Mouse (Mus musculus) liver, postnatal 0 days (tissue): ENCODE measurements at regions not wholly inside any gene's neighbourhood (a gene's known extent, or its start where the extent isn't known, plus 50 kb on each side); places are given as distances from the start of the nearest gene placed in this dataset.

Experiments used
- ATAC-seq: fragments of 200-750 bp; cut with Nextera tagmentation; 2 replicates; pipeline ENCODE4 v1.8.0; 2017; ENCODE audit warnings: mild to moderate bottlenecking, moderate library complexity
- DNase-seq: peaks from one replicate; pipeline ENCODE4 v3.0.0-alpha.2; 2016
- H3K27ac ChIP-seq: fragments of 300-500 bp; sonication (generic); 2 replicates; pipeline ENCODE4 v1.5.1; 2014; ENCODE audit warnings: antibody characterized with exemption, moderate library complexity, mild to moderate bottlenecking, low read depth
- H3K27me3 ChIP-seq: fragments of 300-500 bp; sonication (generic); 2 replicates; pipeline ENCODE4 v1.6.1; 2014; ENCODE audit warnings: low read length, control low read depth, mixed read lengths; ENCODE audit not compliant: insufficient read depth
- H3K36me3 ChIP-seq: fragments of 300-500 bp; sonication (generic); replicated peaks from 2 replicates; pipeline ENCODE4 v1.6.1; 2014; ENCODE audit warnings: mild to moderate bottlenecking, control low read depth, low read length, moderate library complexity, mixed read lengths; ENCODE audit not compliant: insufficient read depth
- H3K4me1 ChIP-seq: fragments of 300-500 bp; sonication (generic); 2 replicates; pipeline ENCODE4 v1.6.1; 2014; ENCODE audit warnings: antibody characterized with exemption, mild to moderate bottlenecking, control low read depth; ENCODE audit not compliant: insufficient read depth
- H3K4me2 ChIP-seq: fragments of 300-500 bp; sonication (generic); 2 replicates; pipeline ENCODE4 v1.6.1; 2014; ENCODE audit warnings: low read depth, mild to moderate bottlenecking, low read length, moderate library complexity, mixed read lengths
- H3K4me3 ChIP-seq: fragments of 300-500 bp; sonication (generic); 2 replicates; pipeline ENCODE4 v1.5.1; 2014; ENCODE audit warnings: low read depth, low read length
- H3K9ac ChIP-seq: fragments of 300-500 bp; sonication (generic); replicated peaks from 2 replicates; pipeline ENCODE4 v1.6.1; 2014; ENCODE audit warnings: mild to moderate bottlenecking, moderate library complexity
- H3K9me3 ChIP-seq: fragments of 300-500 bp; sonication (generic); 2 replicates; pipeline ENCODE4 v1.6.1; 2016; ENCODE audit warnings: mild to moderate bottlenecking, control low read depth, low read length, mixed read lengths
- CTCF ChIP-seq: sonication (generic); IDR thresholded peaks from 2 replicates; pipeline ENCODE4 v1.5.1; 2016; ENCODE audit warnings: antibody characterized with exemption, low read depth
- EP300 ChIP-seq: IDR thresholded peaks from 2 replicates; pipeline ENCODE4 v1.6.1; 2016; ENCODE audit warnings: antibody characterized with exemption, low read depth, mild to moderate bottlenecking
- WGBS: fragments of 180-500 bp; shearing (Covaris S2); extraction: QIAGEN DNeasy Blood & Tissue Kit; methylation state at CpG from one replicate; pipeline ENCODE4 v1.1.7; 2014; ENCODE audit not compliant: insufficient replicate concordance; 5-methylcytosine and 5-hydroxymethylcytosine counted together

DNA sequence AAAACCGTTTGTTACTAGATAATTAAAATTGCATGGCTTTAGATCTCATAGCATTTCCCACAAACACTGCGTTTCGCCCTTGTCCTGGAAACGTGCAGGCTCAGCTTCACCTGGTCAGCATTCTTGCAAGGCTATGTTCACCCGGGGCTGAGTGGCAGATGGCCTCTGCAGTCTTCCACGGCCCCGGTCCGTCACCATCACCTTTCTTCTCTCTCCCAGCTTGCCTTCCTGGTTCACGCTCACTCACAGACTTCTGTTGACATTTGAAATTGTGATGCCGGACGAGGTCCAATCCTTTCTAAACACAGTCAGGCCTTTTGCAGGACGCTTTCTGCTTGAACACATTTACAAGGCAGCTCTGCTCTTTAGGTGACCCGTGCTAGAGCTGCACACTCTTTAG is 219.3 kb upstream of the Cwc22 start:
- TF ChIP-seq EP300 (no peak), CTCF (no peak)
- no peak for DNase-seq
- Histone ChIP-seq H3K4me2 (no peak overlapping the region), H3K36me3 (no peaks in the 10 kb centered on the region), H3K4me1 (no peaks in the 10 kb centered on the region), H3K4me3 (no peak overlapping the region), H3K27me3 (no peaks in the 10 kb centered on the region), H3K9me3 (no peaks in the 10 kb centered on the region), H3K9ac (no peak overlapping the region), H3K27ac (no peak overlapping the region)
- ATAC-seq, result no peak
- 75% methylated on average over 13 of the region's 13 CpGs for WGBS

DNA sequence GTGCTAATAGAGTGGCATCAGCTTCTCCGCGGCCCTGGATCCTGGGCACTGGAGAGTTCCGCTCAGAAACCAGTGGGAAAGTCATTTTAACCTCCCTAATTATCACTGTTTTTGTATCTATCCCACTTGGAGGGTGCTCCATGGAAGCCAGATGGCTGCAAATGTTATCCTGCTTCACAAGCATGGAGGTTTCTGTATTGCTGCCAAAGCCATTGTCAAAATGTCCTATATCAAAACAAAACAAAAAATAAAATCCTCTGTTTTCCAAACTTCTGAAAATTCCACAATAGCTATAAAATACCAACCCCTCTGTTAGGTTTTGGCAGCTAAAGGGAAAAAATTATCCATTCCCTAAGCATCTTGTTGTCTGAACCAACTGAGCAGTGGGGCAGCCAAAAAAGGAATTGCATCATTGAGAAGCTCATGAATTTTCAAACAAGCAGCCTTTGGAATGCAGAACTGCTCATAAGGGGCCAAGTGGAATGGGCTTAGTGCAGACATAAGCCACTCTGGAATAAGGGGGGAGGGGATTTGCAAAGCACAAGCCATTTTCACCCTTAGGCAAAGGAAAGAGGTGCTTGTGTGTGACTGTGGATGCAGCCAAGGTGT is 213.8 kb upstream of the Cwc22 start:
- WGBS, result 60% methylated on average over 3 of the region's 3 CpGs
- H3K4me3 ChIP-seq, result no peak overlapping the region
- H3K9me3 ChIP-seq, result no peaks in the 10 kb centered on the region
- no peaks in the 10 kb centered on the region for H3K4me1 ChIP-seq
- no peak for ATAC-seq
- TF ChIP-seq CTCF (no peak), EP300 (no peak)
- no peak overlapping the region for H3K27ac ChIP-seq
- H3K4me2 ChIP-seq, result no peak overlapping the region
- no peak overlapping the region for H3K9ac ChIP-seq
- no peaks in the 10 kb centered on the region for H3K36me3 ChIP-seq
- H3K27me3 ChIP-seq, result no peaks in the 10 kb centered on the region
- DNase-seq, result no peak

DNA sequence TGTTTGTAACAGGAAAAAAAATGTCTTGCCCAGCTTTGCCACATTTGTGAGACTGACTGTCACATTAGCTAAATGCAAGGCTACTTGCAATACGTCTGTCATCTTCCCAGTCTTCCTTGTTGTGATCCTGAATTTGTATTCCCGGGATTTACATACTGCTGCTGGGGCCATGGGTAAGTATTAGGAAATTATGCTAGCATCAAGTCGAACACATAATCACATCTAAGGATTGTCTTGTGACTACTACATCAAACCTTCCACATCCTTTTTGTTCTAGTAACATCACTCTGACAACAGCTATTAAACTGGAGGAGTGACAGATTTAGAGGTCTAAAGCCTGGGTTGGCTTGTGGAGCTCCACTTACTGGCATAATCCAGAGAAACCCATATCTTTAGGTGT is 164.2 kb upstream of the Cwc22 start:
- Histone ChIP-seq H3K9ac (no peak overlapping the region), H3K4me1 (no peaks in the 10 kb centered on the region), H3K27ac (no peak overlapping the region), H3K4me3 (no peak overlapping the region), H3K27me3 (no peaks in the 10 kb centered on the region), H3K9me3 (no peaks in the 10 kb centered on the region), H3K4me2 (no peak overlapping the region), H3K36me3 (no peaks in the 10 kb centered on the region)
- no peak for DNase-seq
- 76% methylated on average over 3 of the region's 3 CpGs for WGBS
- no peak for TF ChIP-seq CTCF
- TF ChIP-seq EP300, result no peak
- ATAC-seq, result no peak

DNA sequence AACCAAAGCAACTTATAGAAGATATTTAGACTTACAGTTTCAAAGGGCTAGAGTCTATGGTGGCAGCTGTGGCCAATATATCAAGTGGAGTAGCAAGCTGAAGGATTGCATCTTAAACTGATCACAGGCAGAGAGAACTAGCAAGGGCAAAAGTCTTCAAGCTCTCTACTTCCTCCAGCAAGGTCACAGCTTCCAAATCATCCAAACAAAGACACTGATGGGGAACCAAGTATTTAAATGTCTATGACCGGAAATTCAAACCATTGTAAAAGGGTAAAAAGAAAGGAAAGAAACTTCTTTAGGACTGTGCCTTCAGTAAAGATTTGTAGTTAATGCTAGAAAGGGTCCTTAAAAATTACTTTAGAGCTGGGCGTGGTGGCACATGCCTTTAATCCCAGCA is 149.4 kb upstream of the Cwc22 start:
- H3K36me3 ChIP-seq, result no peaks in the 10 kb centered on the region
- H3K9me3 ChIP-seq, result no peaks in the 10 kb centered on the region
- TF ChIP-seq EP300 (no peak), CTCF (no peak)
- H3K9ac ChIP-seq, result no peak overlapping the region
- H3K4me3 ChIP-seq, result no peak overlapping the region
- WGBS, result 68% methylated on average over 2 of the region's 2 CpGs
- no peak overlapping the region for H3K27ac ChIP-seq
- no peak for DNase-seq
- no peak overlapping the region for H3K4me2 ChIP-seq
- no peaks in the 10 kb centered on the region for H3K4me1 ChIP-seq
- no peak for ATAC-seq
- H3K27me3 ChIP-seq, result no peaks in the 10 kb centered on the region

DNA sequence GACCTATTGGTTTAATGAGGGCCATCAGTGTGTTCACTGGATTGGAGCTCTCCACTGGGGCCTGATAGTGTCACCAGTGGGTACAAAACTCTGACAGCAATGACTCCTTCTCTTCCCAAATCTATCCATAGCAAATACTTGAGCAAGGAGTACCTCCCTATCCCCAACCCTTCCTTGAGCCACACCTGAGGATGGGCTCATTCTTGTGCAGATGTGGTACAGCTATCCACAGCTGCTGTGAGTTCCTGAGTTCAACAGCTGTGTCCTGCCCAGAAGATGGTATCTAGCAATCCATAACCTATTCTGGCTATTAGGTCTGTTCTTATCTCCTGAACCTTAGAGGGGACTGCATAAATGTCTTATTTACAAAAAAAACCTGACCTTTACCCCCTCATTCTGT is 148.7 kb upstream of the Cwc22 start:
- Histone ChIP-seq H3K9ac (no peak overlapping the region), H3K4me1 (no peaks in the 10 kb centered on the region), H3K4me2 (no peak overlapping the region), H3K27ac (no peak overlapping the region), H3K4me3 (no peak overlapping the region), H3K27me3 (no peaks in the 10 kb centered on the region), H3K36me3 (no peaks in the 10 kb centered on the region), H3K9me3 (no peaks in the 10 kb centered on the region)
- DNase-seq (no peak), ATAC-seq (no peak)
- no peak for TF ChIP-seq EP300
- no peak for TF ChIP-seq CTCF

DNA sequence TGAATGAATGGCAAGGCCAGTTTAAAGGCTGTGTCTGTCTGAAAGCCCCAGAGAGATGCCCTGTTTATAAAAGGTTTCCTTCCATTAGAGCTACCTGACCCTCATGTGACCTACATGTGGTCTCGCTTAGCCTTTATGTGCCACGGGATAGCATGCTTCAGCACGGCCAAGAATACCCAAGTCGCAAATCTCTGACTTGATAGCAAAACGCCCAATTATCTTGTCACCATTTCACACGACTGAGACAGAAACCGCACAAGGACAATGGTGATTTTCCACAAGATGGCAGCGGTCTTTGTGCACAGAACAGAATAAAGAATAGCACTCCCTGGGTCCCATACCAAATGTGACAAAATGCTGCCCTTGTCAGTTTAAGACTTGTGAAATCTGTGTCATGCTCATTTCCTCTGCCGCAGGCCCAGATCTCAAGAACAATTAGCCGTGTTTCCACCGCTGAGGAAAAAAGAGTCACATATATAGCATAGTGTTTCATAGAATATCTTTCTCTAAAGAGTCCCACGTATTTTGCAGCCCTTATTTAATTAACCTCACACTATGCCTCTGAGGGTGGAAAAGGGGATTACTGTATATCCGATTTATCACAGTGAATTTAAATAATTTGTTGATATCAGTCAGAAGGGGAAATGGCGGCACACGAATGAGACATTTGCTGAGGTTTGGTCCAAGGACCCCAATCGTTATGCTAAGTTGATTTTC is 118.3 kb upstream of the Cwc22 start:
- H3K4me1 ChIP-seq, result 0 out of 2 replicates have a peak, but pooled peaks cover 6% of the 10 kb centered on the region
- no peak overlapping the region for H3K27ac ChIP-seq
- no peaks in the 10 kb centered on the region for H3K27me3 ChIP-seq
- no peak overlapping the region for H3K4me3 ChIP-seq
- no peak for TF ChIP-seq EP300
- no peak for TF ChIP-seq CTCF
- H3K9me3 ChIP-seq, result no peaks in the 10 kb centered on the region
- ATAC-seq, result no peak
- DNase-seq, result no peak
- H3K9ac ChIP-seq, result no peak overlapping the region
- H3K4me2 ChIP-seq, result no peak overlapping the region
- 75% methylated on average over 16 of the region's 16 CpGs for WGBS
- H3K36me3 ChIP-seq, result no peaks in the 10 kb centered on the region
